Mouse (Mus musculus): Measurements from ENCODE around the gene Slc51b. TPM values are rescaled to one million over a fixed set of nuclear protein-coding genes. Genes with fewer than 3 reads are reported as not detected.

The Slc51b gene
- polyA plus RNA-seq, 1 experiment from 2014 or later: not detected

- H3K9ac ChIP-seq (ENCODE audit: low read length): no peak overlapping the region
- ATAC-seq (ENCODE audit: insufficient read depth, low FRiP score, low TSS enrichment): no peak
Observed at GRCm38 (mm10) chr9:65374468-65375162, 48.1 kb downstream of the Slc51b start.

GRCm38 (mm10) chr9:65372449-65372848 is 50.3 kb downstream of the Slc51b start:
- ATAC-seq (ENCODE audit: insufficient read depth, low FRiP score, low TSS enrichment) (no peak), DNase-seq (ENCODE audit: low spot score) (no peak)
- Histone ChIP-seq H3K27ac (ENCODE audit: low read depth, low read length) (no peak overlapping the region), H3K9ac (ENCODE audit: low read length) (no peak overlapping the region), H3K9me3 (ENCODE audit: control insufficient read depth, low read length) (no peaks in the 10 kb centered on the region), H3K4me2 (ENCODE audit: low read depth) (no peak overlapping the region), H3K27me3 (ENCODE audit: control insufficient read depth, insufficient read depth, low read length) (no peaks in the 10 kb centered on the region), H3K4me1 (ENCODE audit: control insufficient read depth, insufficient read depth, low read length) (no peaks in the 10 kb centered on the region), H3K4me3 (ENCODE audit: low read depth, low read length) (no peak overlapping the region), H3K36me3 (ENCODE audit: control insufficient read depth, insufficient read depth, low read length) (no peaks in the 10 kb centered on the region; the same call in none of the 2 replicates)
- WGBS: 71% methylated on average over 4 of the region's 4 CpGs

More at GRCm38 (mm10) chr9:65374468-65375162, 48.1 kb downstream of the Slc51b start:
- Histone ChIP-seq H3K27ac (ENCODE audit: low read depth, low read length) (no peak overlapping the region), H3K27me3 (ENCODE audit: control insufficient read depth, insufficient read depth, low read length) (no peaks in the 10 kb centered on the region), H3K36me3 (ENCODE audit: control insufficient read depth, insufficient read depth, low read length) (no peaks in the 10 kb centered on the region; the same call in 1 of the 2 replicates), H3K4me1 (ENCODE audit: control insufficient read depth, insufficient read depth, low read length) (no peaks in the 10 kb centered on the region), H3K4me2 (ENCODE audit: low read depth) (no peak overlapping the region), H3K4me3 (ENCODE audit: low read depth, low read length) (no peak overlapping the region), H3K9me3 (ENCODE audit: control insufficient read depth, low read length) (no peaks in the 10 kb centered on the region)
- no peak for DNase-seq (ENCODE audit: low spot score)
- WGBS: 79% methylated on average over 5 of the region's 5 CpGs

GRCm38 (mm10) chr9:65371756-65372155 is 51.0 kb downstream of the Slc51b start:
- H3K4me2 ChIP-seq (ENCODE audit: low read depth): no peak overlapping the region
- no peak for DNase-seq (ENCODE audit: low spot score)
- no peaks in the 10 kb centered on the region for H3K27me3 ChIP-seq (ENCODE audit: control insufficient read depth, insufficient read depth, low read length)
- no peak overlapping the region for H3K9ac ChIP-seq (ENCODE audit: low read length)
- no peaks in the 10 kb centered on the region for H3K4me1 ChIP-seq (ENCODE audit: control insufficient read depth, insufficient read depth, low read length)
- H3K4me3 ChIP-seq (ENCODE audit: low read depth, low read length): no peak overlapping the region
- ATAC-seq (ENCODE audit: insufficient read depth, low FRiP score, low TSS enrichment): no peak
- WGBS: 75% methylated on average over 24 of the region's 24 CpGs
- no peaks in the 10 kb centered on the region for H3K9me3 ChIP-seq (ENCODE audit: control insufficient read depth, low read length)
- H3K27ac ChIP-seq (ENCODE audit: low read depth, low read length): no peak overlapping the region
- no peaks in the 10 kb centered on the region; the same call in none of the 2 replicates for H3K36me3 ChIP-seq (ENCODE audit: control insufficient read depth, insufficient read depth, low read length)

GRCm38 (mm10) chr9:65365721-65366120 is 57.0 kb downstream of the Slc51b start:
- WGBS: 90% methylated on average over 7 of the region's 7 CpGs
- no peak for ATAC-seq (ENCODE audit: insufficient read depth, low FRiP score, low TSS enrichment)

GRCm38 (mm10) chr9:65363684-65364083 is 59.1 kb downstream of the Slc51b start:
- Histone ChIP-seq H3K4me1 (ENCODE audit: control insufficient read depth, insufficient read depth, low read length) (0 out of 2 replicates have a peak, but pooled peaks cover 2% of the 10 kb centered on the region), H3K27me3 (ENCODE audit: control insufficient read depth, insufficient read depth, low read length) (no peaks in the 10 kb centered on the region), H3K9me3 (ENCODE audit: control insufficient read depth, low read length) (no peaks in the 10 kb centered on the region), H3K4me3 (ENCODE audit: low read depth, low read length) (no peak overlapping the region), H3K36me3 (ENCODE audit: control insufficient read depth, insufficient read depth, low read length) (peaks cover 4% of the 10 kb centered on the region; the same call in 1 of the 2 replicates), H3K4me2 (ENCODE audit: low read depth) (no peak overlapping the region), H3K9ac (ENCODE audit: low read length) (no peak overlapping the region), H3K27ac (ENCODE audit: low read depth, low read length) (no peak overlapping the region)
- ATAC-seq (ENCODE audit: insufficient read depth, low FRiP score, low TSS enrichment) (no peak), DNase-seq (ENCODE audit: low spot score) (peak; percentile 42)
- 66% methylated on average over 9 of the region's 9 CpGs for WGBS

More at GRCm38 (mm10) chr9:65365721-65366120, 57.0 kb downstream of the Slc51b start:
- Histone ChIP-seq H3K27me3 (ENCODE audit: control insufficient read depth, insufficient read depth, low read length) (no peaks in the 10 kb centered on the region), H3K4me3 (ENCODE audit: low read depth, low read length) (no peak overlapping the region), H3K9ac (ENCODE audit: low read length) (no peak overlapping the region), H3K4me2 (ENCODE audit: low read depth) (no peak overlapping the region), H3K4me1 (ENCODE audit: control insufficient read depth, insufficient read depth, low read length) (0 out of 2 replicates have a peak, but pooled peaks cover 2% of the 10 kb centered on the region), H3K36me3 (ENCODE audit: control insufficient read depth, insufficient read depth, low read length) (peaks cover 4% of the 10 kb centered on the region; the same call in 1 of the 2 replicates), H3K9me3 (ENCODE audit: control insufficient read depth, low read length) (no peaks in the 10 kb centered on the region), H3K27ac (ENCODE audit: low read depth, low read length) (no peak overlapping the region)
- DNase-seq (ENCODE audit: low spot score): no peak

Other genes starting within 250 kb of the Slc51b start
- 4.9 and 6.1 TPM in 2 replicates for gene Parp16, start 227.6 kb downstream of the Slc51b start, polyA plus RNA-seq (2014; fragmentation: Nextera tagmentation; extraction: Ambion mirVana)
- 0.12 and 0.29 TPM in 2 replicates for gene Cilp, start 157.8 kb downstream of the Slc51b start, polyA plus RNA-seq (2014; fragmentation: Nextera tagmentation; extraction: Ambion mirVana)
- 50.0 and 52.8 TPM in 2 replicates for gene Clpx, start 128.7 kb downstream of the Slc51b start, polyA plus RNA-seq (2014; fragmentation: Nextera tagmentation; extraction: Ambion mirVana)
- gene Pdcd7, start 76.9 kb downstream of the Slc51b start, polyA plus RNA-seq (2014; fragmentation: Nextera tagmentation; extraction: Ambion mirVana): 13.7 and 14.3 TPM in 2 replicates
- 0.37 and 0.82 TPM in 2 replicates for gene Ubap1l, start 61.9 kb downstream of the Slc51b start, polyA plus RNA-seq (2014; fragmentation: Nextera tagmentation; extraction: Ambion mirVana)
- 0.66 and 0.76 TPM in 2 replicates for gene Kbtbd13, start 31.3 kb downstream of the Slc51b start, polyA plus RNA-seq (2014; fragmentation: Nextera tagmentation; extraction: Ambion mirVana)
- 6.9 and 7.8 TPM in 2 replicates for gene Rasl12, start 24.4 kb downstream of the Slc51b start, polyA plus RNA-seq (2014; fragmentation: Nextera tagmentation; extraction: Ambion mirVana)
- gene Mtfmt, start 12.8 kb upstream of the Slc51b start, polyA plus RNA-seq (2014; fragmentation: Nextera tagmentation; extraction: Ambion mirVana): 19.8 and 20.5 TPM in 2 replicates
- 131 and 142 TPM in 2 replicates for gene Spg21, start 38.0 kb upstream of the Slc51b start, polyA plus RNA-seq (2014; fragmentation: Nextera tagmentation; extraction: Ambion mirVana)
- 0.21 TPM in 1 of 2 replicates, not detected in the other for gene Ankdd1a, start 97.2 kb upstream of the Slc51b start, polyA plus RNA-seq (2014; fragmentation: Nextera tagmentation; extraction: Ambion mirVana)
- gene Plekho2, start 157.1 kb upstream of the Slc51b start, polyA plus RNA-seq (2014; fragmentation: Nextera tagmentation; extraction: Ambion mirVana): 10.5 and 13.3 TPM in 2 replicates
- gene Pif1, start 164.2 kb upstream of the Slc51b start, polyA plus RNA-seq (2014; fragmentation: Nextera tagmentation; extraction: Ambion mirVana): 10.2 and 11.1 TPM in 2 replicates
- gene Rbpms2, start 206.7 kb upstream of the Slc51b start, polyA plus RNA-seq (2014; fragmentation: Nextera tagmentation; extraction: Ambion mirVana): 20.4 and 20.7 TPM in 2 replicates
- gene Oaz2, start 245.0 kb upstream of the Slc51b start, polyA plus RNA-seq (2014; fragmentation: Nextera tagmentation; extraction: Ambion mirVana): 254 and 263 TPM in 2 replicates

Measured in neural tube, embryonic 11.5 days (tissue).